Mouse (Mus musculus): ENCODE data around the gene Sgca.

GRCm38 (mm10) chr11:94986435-94986834 lies 10.3 kb upstream of the Sgca start:
- no peak for TF ChIP-seq POLR2A (IDR thresholded peaks at IDR 0.05; ENCODE audit: borderline replicate concordance, extremely low read depth, insufficient read depth, insufficient read length, poor library complexity, severe bottlenecking)
- TF ChIP-seq CTCF (IDR thresholded peaks at IDR 0.05; ENCODE audit: borderline replicate concordance, extremely low read depth, insufficient read depth, insufficient read length) = no peak

All from brain, embryonic 14.5 days (tissue).